Mouse (Mus musculus) brain, embryonic 14.5 days (tissue): ENCODE data around the gene Gins2.

Source experiments
- CTCF ChIP-seq: fragments of 200-500 bp; IDR thresholded peaks from 2 replicates; pipeline ENCODE4 v1.5.1; 2012; ENCODE audit warnings: inconsistent platforms, mild to moderate bottlenecking, moderate library complexity, borderline replicate concordance; ENCODE audit not compliant: insufficient read depth, insufficient read length; ENCODE audit errors: extremely low read depth
- POLR2A ChIP-seq: fragments of 200-500 bp; IDR thresholded peaks from 2 replicates; pipeline ENCODE4 v1.6.1; 2012; ENCODE audit warnings: mild to moderate bottlenecking, inconsistent platforms, borderline replicate concordance; ENCODE audit not compliant: poor library complexity, insufficient read depth, insufficient read length, severe bottlenecking; ENCODE audit errors: extremely low read depth

- TF ChIP-seq CTCF (no peak), POLR2A (no peak)
These were observed 38.2 kb upstream of the Gins2 start for GRCm38 (mm10) chr8:120627298-120627697.
